Mouse (Mus musculus) ES-E14 (cell line): Measurements from ENCODE around the gene Meltf.

Experiments used
- CHD2 ChIP-seq: IDR thresholded peaks from 2 replicates; pipeline ENCODE4 v1.6.1; 2014; ENCODE audit warnings: mild to moderate bottlenecking, low read depth, low read length, inconsistent platforms
- HCFC1 ChIP-seq: IDR thresholded peaks from 2 replicates; pipeline ENCODE4 v1.6.1; 2012; ENCODE audit warnings: low read length, inconsistent platforms, borderline replicate concordance; ENCODE audit not compliant: insufficient read depth
- MAFK ChIP-seq: IDR thresholded peaks from 2 replicates; pipeline ENCODE4 v1.6.1; 2014; ENCODE audit warnings: mild to moderate bottlenecking, low read depth, low read length, inconsistent platforms; ENCODE audit not compliant: insufficient read depth
- ZNF384 ChIP-seq: IDR thresholded peaks from 2 replicates; pipeline ENCODE4 v1.6.1; 2012; ENCODE audit warnings: low read depth, low read length, inconsistent platforms

GRCm38 (mm10) chr16:31938856-31939255 lies 60.2 kb downstream of the Meltf start:
- TF ChIP-seq MAFK (no peak), CHD2 (no peak), HCFC1 (no peak), ZNF384 (no peak)
